Mouse (Mus musculus) stomach, embryonic 14.5 days (tissue): ENCODE results near the gene 5730596B20Rik. TPM values are rescaled to one million over a fixed set of nuclear protein-coding genes. Genes with fewer than 3 reads are reported as not detected.

Experiments used
- ATAC-seq: fragments of 200-750 bp; cut with Nextera tagmentation; 2 replicates; pipeline ENCODE4 v1.8.0; 2017; ENCODE audit warnings: low read depth, moderate TSS enrichment; ENCODE audit not compliant: insufficient number of reproducible peaks, insufficient read depth, low FRiP score
- H3K27ac ChIP-seq: fragments of 300-500 bp; sonication (generic); 2 replicates; pipeline ENCODE4 v1.5.1; 2014; ENCODE audit warnings: mild to moderate bottlenecking, low read length, moderate library complexity, mixed read lengths
- H3K27me3 ChIP-seq: fragments of 300-500 bp; sonication (generic); 2 replicates; pipeline ENCODE4 v1.6.1; 2014; ENCODE audit warnings: low read length, control low read depth, mixed read lengths; ENCODE audit not compliant: control insufficient read depth, insufficient read depth
- H3K36me3 ChIP-seq: fragments of 300-500 bp; sonication (generic); 2 replicates; pipeline ENCODE4 v1.6.1; 2014; ENCODE audit warnings: mild to moderate bottlenecking, control low read depth, low read length, moderate library complexity, mixed read lengths; ENCODE audit not compliant: control insufficient read depth, insufficient read depth
- H3K4me1 ChIP-seq: fragments of 300-500 bp; sonication (generic); 2 replicates; pipeline ENCODE4 v1.6.1; 2014; ENCODE audit warnings: low read length, control low read depth, mixed read lengths; ENCODE audit not compliant: control insufficient read depth, insufficient read depth
- H3K4me2 ChIP-seq: fragments of 300-500 bp; sonication (generic); replicated peaks from 2 replicates; pipeline ENCODE4 v1.6.1; 2014; ENCODE audit warnings: low read depth, low read length, control low read depth
- H3K4me3 ChIP-seq: fragments of 300-500 bp; sonication (generic); 2 replicates; pipeline ENCODE4 v1.5.1; 2014; ENCODE audit warnings: low read depth, low read length, control low read depth
- H3K9ac ChIP-seq: fragments of 300-500 bp; sonication (generic); replicated peaks from 2 replicates; pipeline ENCODE4 v1.6.1; 2014; ENCODE audit warnings: low read depth, mild to moderate bottlenecking, control low read depth, low read length, moderate library complexity, mixed read lengths
- H3K9me3 ChIP-seq: fragments of 300-500 bp; sonication (generic); 2 replicates; pipeline ENCODE4 v1.6.1; 2016; ENCODE audit warnings: low read depth, low read length, control low read depth; ENCODE audit not compliant: control insufficient read depth
- WGBS: fragments of 180-500 bp; shearing (Covaris S2); extraction: QIAGEN DNeasy Blood & Tissue Kit; methylation state at CpG from one replicate; pipeline ENCODE4 v1.1.7; 2014; 5-methylcytosine and 5-hydroxymethylcytosine counted together
- polyA plus RNA-seq: library from polyadenylated mRNA; unstranded; fragments of >200 nt; fragmentation: Nextera tagmentation; extraction: Ambion mirVana; gene quantifications from 2 replicates; pipeline ENCODE4 v1.2.1, GENCODE M21; 2014

5730596B20Rik gene
- polyA plus RNA-seq, 1 experiment from 2014 or later, result 4.7 TPM

DNA sequence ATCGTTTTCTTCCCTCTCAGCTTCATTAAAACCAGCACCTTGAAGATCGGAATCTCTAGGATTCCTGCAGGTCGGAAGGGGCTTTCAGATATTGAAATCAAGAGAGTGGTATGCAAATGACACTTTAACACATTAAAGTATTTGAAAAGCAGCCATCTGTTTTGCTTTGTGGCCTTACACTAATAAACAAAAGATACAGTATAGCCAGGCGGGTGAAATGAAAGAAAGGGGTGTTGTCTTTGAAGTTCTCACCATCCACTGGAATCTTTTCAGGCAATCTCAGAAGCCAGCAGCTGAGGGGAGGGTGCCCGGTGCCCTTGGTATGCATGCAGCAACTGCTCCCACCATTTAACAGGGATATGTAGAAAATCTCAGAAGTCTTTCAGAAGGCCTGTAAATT lies 23.3 kb upstream of the 5730596B20Rik start:
- Histone ChIP-seq H3K27ac (no peak overlapping the region), H3K4me2 (no peak overlapping the region), H3K36me3 (no peaks in the 10 kb centered on the region), H3K9me3 (no peaks in the 10 kb centered on the region), H3K4me1 (peaks cover 11% of the 10 kb centered on the region), H3K9ac (no peak overlapping the region), H3K4me3 (no peak overlapping the region), H3K27me3 (0 out of 2 replicates have a peak, but pooled peaks cover 3% of the 10 kb centered on the region)
- WGBS, result 57% methylated on average over 5 of the region's 5 CpGs
- ATAC-seq, result no peak

DNA sequence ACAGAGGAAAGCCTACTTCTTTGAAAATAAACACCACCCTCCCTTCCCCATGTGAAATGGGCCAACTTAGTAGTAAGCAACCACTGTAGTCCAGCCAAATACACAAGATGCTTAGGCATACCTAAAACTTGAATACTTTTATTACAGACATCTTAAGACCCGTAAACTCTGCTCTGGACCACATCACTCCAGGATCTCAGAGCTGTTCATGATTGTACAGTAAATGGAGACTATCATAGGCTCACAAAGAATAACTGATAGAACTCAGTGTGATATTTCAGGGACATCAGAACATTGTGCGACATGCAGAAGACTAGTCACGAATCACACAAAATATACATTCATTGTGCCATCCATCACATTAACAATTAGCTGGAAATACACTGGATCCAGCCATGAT lies 21.8 kb upstream of the 5730596B20Rik start:
- WGBS, result 72% methylated on average over 3 of the region's 3 CpGs

DNA sequence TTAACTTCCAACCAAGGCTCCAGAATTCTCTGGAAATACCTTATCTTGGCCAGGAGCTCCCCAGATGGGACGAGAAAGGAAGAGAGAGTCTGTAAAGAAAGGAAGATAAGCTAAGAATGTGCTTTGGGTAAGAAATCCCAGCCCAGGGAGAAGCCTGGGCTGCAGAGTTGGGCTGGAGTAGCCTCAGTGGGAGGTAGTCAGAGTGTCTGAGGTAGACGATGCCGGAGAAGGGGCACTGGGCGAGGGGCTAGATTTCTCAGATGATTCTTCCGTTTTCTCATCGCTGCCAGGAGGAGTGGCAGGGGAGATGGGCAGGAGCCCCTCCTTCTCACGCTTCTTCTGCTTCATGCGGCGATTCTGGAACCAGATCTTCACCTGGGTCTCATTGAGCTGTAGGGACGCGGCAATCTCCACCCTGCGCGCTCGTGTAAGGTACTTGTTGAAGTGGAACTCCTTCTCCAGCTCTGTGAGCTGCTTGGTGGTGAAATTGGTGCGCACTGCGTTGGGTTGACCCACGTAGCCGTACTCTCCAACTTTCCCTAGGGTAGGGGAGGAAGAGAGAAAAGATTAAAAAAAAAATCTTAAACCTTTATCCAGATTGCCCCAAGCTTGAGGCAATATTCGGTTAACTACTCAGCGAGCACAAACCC lies 20.6 kb upstream of the 5730596B20Rik start:
- H3K4me3 ChIP-seq, result peak overlapping the region; percentile 78; the same call in 1 of the 2 replicates
- 21% methylated on average over 20 of the region's 20 CpGs for WGBS
- peak overlapping the region; percentile 61 for H3K4me2 ChIP-seq
- H3K9me3 ChIP-seq, result no peaks in the 10 kb centered on the region
- no peaks in the 10 kb centered on the region for H3K36me3 ChIP-seq
- no peak for ATAC-seq
- no peak overlapping the region for H3K27ac ChIP-seq
- no peak overlapping the region for H3K9ac ChIP-seq
- 0 out of 2 replicates have a peak, but pooled peaks cover 3% of the 10 kb centered on the region for H3K27me3 ChIP-seq
- peaks cover 7% of the 10 kb centered on the region for H3K4me1 ChIP-seq

More for the DNA sequence above, 21.8 kb upstream of the 5730596B20Rik start:
- H3K9me3 ChIP-seq, result no peaks in the 10 kb centered on the region
- no peak overlapping the region for H3K4me2 ChIP-seq
- H3K9ac ChIP-seq, result no peak overlapping the region
- no peak overlapping the region for H3K4me3 ChIP-seq
- no peak for ATAC-seq
- H3K36me3 ChIP-seq, result no peaks in the 10 kb centered on the region
- 0 out of 2 replicates have a peak, but pooled peaks cover 3% of the 10 kb centered on the region for H3K27me3 ChIP-seq
- no peak overlapping the region for H3K27ac ChIP-seq
- peaks cover 9% of the 10 kb centered on the region for H3K4me1 ChIP-seq

DNA sequence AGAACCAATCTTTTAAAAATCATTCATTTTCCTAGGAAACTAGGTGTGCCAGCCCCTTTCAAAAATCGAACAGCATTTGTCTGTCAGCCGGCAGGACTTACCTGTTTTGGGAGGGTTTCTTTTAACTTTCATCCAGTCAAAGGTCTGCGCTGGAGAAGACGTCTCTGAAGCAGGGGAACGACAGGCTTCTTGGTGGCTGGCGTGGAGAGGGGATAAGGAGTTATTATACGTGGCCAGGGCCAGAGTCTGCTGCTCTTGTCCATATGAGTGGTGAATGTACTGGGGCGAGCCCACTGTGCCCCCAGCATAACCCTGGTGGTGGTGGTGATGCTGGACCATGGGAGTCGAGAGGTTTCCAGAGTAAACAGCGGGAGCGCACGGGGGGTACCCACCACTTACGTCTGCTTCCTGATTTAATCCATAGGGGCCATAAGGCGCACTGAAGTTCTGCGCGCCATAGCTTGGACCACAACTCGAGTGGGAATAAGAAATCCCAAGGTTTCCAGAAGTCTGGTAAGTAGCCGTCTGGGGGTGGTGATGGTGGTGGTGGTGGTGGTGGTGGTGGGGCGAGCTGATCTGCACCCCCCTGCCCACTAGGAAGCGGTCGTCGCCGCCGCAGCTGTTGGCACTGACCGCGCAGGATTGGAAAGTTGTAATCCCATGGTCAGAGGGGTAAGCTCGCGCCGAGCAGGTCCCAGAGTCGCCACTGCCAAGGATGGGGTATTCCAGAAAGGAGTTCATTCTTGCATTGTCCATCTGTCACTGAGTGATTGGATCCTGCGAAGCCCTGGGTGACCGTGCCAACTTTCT lies 19.6 kb upstream of the 5730596B20Rik start:
- 2% methylated on average over 32 of the region's 32 CpGs for WGBS
- H3K27ac ChIP-seq, result no peak overlapping the region
- H3K9ac ChIP-seq, result no peak overlapping the region; the same call in 1 of the 2 replicates
- peak overlapping the region; percentile 78 for H3K4me3 ChIP-seq
- H3K9me3 ChIP-seq, result no peaks in the 10 kb centered on the region
- H3K4me2 ChIP-seq, result peak overlapping the region; percentile 61
- H3K4me1 ChIP-seq, result peaks cover 12% of the 10 kb centered on the region
- ATAC-seq, result no peak
- 0 out of 2 replicates have a peak, but pooled peaks cover 3% of the 10 kb centered on the region for H3K27me3 ChIP-seq
- H3K36me3 ChIP-seq, result no peaks in the 10 kb centered on the region

DNA sequence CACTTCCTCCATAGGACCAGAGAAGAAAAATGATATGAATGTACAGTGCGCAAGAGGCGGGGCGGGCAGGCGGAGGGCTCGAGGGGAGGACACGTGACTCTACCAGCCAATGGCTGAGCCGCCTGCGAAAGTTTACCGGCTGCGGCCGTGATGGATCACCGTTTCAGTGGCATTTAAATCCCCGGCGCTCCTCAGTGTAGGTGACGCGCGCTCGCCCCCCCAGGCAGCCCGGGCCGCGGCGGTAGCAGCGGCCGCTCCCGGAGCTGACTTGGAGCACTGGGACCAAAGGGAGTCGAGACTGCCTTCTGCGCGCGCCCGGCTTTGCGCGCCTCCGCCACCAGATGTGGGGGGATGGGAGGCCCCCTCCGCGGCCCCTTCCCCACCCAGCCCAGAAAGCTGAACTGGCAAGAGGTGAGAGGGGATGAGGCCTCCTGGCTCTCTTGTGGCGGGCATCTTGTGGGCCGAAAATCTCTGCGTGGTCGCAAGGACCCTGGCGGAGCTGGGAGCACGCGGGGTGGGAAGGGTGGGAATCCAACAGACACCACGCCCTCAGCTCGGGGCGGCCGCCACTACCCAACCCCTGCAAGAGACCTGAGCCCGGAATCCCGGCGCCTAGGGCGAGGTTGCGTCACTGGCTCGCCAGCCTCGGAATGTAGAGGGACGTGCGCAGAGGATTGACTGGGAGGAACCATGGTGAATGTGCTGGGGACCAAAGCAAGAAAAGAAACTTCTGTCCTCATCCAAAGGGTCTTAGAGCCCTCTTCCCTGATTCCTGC lies 18.8 kb upstream of the 5730596B20Rik start, which contains the start of gene Hoxa1:
Hoxa1 (minus strand) TSS at position 42 of the 776 bp plus-strand sequence.
- peak; percentile 86 for ATAC-seq
- under 1% methylated on average over 55 of the region's 55 CpGs for WGBS
- peak within 1 kb of the TSS; percentile 77 for H3K9ac ChIP-seq
- peak within 1 kb of the TSS; percentile 61 for H3K4me2 ChIP-seq
- H3K27me3 ChIP-seq, result 0 out of 2 replicates have a peak, but pooled peaks cover 3% of the 10 kb centered on the region
- H3K27ac ChIP-seq, result peak within 1 kb of the TSS; percentile 93
- no peaks in the 10 kb centered on the region for H3K9me3 ChIP-seq
- H3K36me3 ChIP-seq, result no peaks in the 10 kb centered on the region
- H3K4me3 ChIP-seq, result peak within 1 kb of the TSS; percentile 78
- H3K4me1 ChIP-seq, result peaks cover 12% of the 10 kb centered on the region

DNA sequence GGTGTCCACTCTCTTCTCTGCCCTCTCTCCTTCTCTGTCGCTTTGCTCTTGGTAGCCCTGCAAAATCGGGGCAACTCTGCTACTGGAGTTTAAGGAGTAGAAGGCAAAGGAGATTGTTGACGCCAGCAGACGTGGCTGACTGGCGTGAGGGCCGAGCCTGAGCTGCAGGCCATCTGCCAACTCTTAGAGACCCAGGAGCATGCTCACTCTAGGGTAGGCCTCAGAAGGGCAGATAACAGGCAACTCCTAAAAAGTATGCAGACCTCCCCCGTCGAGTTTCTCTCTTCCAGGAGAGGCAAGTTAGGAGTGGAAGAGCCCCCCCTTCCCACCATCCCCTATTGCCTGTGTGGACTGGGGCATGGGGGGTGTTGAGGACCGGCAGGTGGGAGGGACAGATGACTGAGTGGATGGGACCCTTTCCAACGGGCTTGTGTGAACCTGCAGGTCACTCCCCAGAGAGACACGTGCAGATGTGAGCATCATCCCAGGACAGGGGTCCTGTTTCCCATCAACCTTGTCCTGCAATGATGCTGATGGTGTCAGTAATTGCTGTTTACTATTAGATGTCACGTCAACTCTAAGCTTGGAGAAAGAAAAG lies 18.0 kb upstream of the 5730596B20Rik start:
- 0 out of 2 replicates have a peak, but pooled peaks cover 3% of the 10 kb centered on the region for H3K27me3 ChIP-seq
- peak overlapping the region; percentile 77 for H3K9ac ChIP-seq

DNA sequence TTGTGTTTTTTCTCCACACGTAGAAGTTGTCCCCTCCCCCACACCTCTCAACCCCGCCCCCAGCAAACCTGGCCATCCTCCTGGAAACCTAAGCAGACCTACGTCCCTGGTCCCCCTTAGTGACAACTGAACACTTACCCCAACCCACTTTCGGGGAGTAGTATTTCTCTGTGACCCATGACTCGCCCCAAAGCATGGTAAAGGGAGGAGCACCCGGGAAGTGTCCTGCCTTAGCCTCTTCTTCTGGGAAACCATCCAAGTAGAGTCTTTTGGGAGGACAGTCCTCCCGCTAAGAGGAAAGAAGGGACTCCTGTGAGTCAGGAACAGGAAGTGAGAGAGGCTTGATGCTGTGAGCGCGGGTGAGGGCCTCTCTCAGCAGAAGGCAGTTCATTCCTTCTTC lies 17.3 kb upstream of the 5730596B20Rik start:
- Histone ChIP-seq H3K9ac (peak overlapping the region; percentile 77; the same call in 1 of the 2 replicates), H3K4me1 (peaks cover 12% of the 10 kb centered on the region), H3K36me3 (no peaks in the 10 kb centered on the region), H3K4me2 (peak overlapping the region; percentile 61), H3K27ac (peak overlapping the region; percentile 93), H3K4me3 (peak overlapping the region; percentile 78), H3K9me3 (no peaks in the 10 kb centered on the region), H3K27me3 (0 out of 2 replicates have a peak, but pooled peaks cover 3% of the 10 kb centered on the region)
- no peak for ATAC-seq
- 5% methylated on average over 9 of the region's 9 CpGs for WGBS

More for the DNA sequence above, 18.0 kb upstream of the 5730596B20Rik start:
- Histone ChIP-seq H3K27ac (peak overlapping the region; percentile 93), H3K4me1 (peaks cover 12% of the 10 kb centered on the region), H3K36me3 (no peaks in the 10 kb centered on the region), H3K9me3 (no peaks in the 10 kb centered on the region), H3K4me2 (peak overlapping the region; percentile 61), H3K4me3 (peak overlapping the region; percentile 78)
- 5% methylated on average over 12 of the region's 12 CpGs for WGBS
- ATAC-seq, result no peak; the same call in 1 of the 2 replicates
